Mouse (Mus musculus) spleen, adult 2 months (tissue): ENCODE data around the gene Tubd1. TPM values are rescaled to one million over a fixed set of nuclear protein-coding genes. Genes with fewer than 3 reads are reported as not detected.

Experiments used
- DNase-seq, 2 experiments: peaks; one replicate each; pipeline versions ENCODE4 v3.0.0 to v3.0.0-alpha.2; 2012 to 2021; ENCODE audit warnings: low spot score in 2 of 2, low read depth in 1 of 2
- H3K27ac ChIP-seq: fragments of 200-500 bp; 2 replicates; pipeline ENCODE4 v1.5.1; 2012; ENCODE audit warnings: low read length, inconsistent platforms; ENCODE audit not compliant: insufficient read depth
- H3K27me3 ChIP-seq: fragments of 200-500 bp; 2 replicates; pipeline ENCODE4 v1.6.1; 2012; ENCODE audit warnings: mild to moderate bottlenecking, moderate library complexity, low read length, inconsistent platforms; ENCODE audit not compliant: control insufficient read depth, insufficient read depth
- H3K36me3 ChIP-seq: fragments of 200-500 bp; 2 replicates; pipeline ENCODE4 v1.6.1; 2012; ENCODE audit warnings: mild to moderate bottlenecking, low read length, inconsistent platforms; ENCODE audit not compliant: control insufficient read depth, insufficient read depth
- H3K4me1 ChIP-seq: fragments of 200-500 bp; 2 replicates; pipeline ENCODE4 v1.6.1; 2011; ENCODE audit warnings: inconsistent platforms; ENCODE audit not compliant: control insufficient read depth, insufficient read depth, insufficient read length
- H3K4me3 ChIP-seq: fragments of 200-500 bp; 2 replicates; pipeline ENCODE4 v1.5.1; 2011; ENCODE audit warnings: mild to moderate bottlenecking, inconsistent platforms; ENCODE audit not compliant: insufficient read depth, insufficient read length; ENCODE audit errors: extremely low read depth
- CTCF ChIP-seq: fragments of 200-500 bp; IDR thresholded peaks from 2 replicates; pipeline ENCODE4 v1.5.1; 2011; ENCODE audit warnings: mild to moderate bottlenecking, inconsistent platforms; ENCODE audit not compliant: insufficient read depth, insufficient read length, insufficient replicate concordance; ENCODE audit errors: extremely low read depth
- POLR2A ChIP-seq: fragments of 200-500 bp; IDR thresholded peaks from 2 replicates; pipeline ENCODE4 v1.6.1; 2011; ENCODE audit warnings: low read depth, low read length, inconsistent platforms
- WGBS: fragments of 180-500 bp; shearing (Covaris S2); methylation state at CpG from one replicate; pipeline ENCODE4 v1.1.7; 2018; 5-methylcytosine and 5-hydroxymethylcytosine counted together
- polyA plus RNA-seq: library from polyadenylated mRNA; depleted of rRNA; stranded (reverse); fragments of >200 nt; gene quantifications from 2 replicates; pipeline ENCODE4 v1.2.3, GENCODE M21; 2012

The Tubd1 gene
- polyA plus RNA-seq, 1 experiment = 2.2 TPM

DNA sequence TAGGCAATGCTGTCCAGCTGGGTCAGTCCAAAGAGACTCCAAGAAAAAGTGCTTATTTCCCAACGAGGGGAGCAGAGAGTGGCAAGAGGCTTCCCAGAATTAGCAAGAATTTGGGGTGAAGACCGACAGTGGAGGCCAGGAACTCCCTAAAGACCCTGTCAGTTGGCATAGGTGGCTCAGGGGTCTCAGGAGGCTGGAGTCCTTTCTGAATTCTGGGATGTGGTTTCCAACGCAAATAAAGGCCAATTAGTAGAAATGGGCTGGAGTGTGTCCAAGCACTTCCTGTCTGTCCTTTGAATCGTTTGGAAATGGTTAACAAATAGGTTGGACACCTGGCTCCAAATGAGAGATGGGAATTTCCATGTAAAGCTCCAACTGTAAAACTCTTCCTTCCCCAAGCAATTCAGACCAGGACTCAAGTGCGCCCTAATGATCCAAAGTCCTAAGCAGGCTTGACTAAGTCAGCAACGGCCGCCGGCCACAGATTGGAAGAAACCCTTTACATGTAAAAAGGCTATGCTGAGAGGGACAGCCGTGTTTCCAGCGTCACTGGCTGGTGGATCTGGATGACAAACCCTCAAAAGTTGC, 35.0 kb downstream of the Tubd1 start:
- H3K27me3 ChIP-seq = no peaks in the 10 kb centered on the region
- peaks cover 43% of the 10 kb centered on the region for H3K4me1 ChIP-seq
- peak overlapping the region; percentile 93 for H3K27ac ChIP-seq
- WGBS = 73% methylated on average over 10 of the region's 10 CpGs
- no peak overlapping the region for H3K4me3 ChIP-seq
- no peaks in the 10 kb centered on the region for H3K36me3 ChIP-seq
- DNase-seq = no peak
- no peak for TF ChIP-seq CTCF
- TF ChIP-seq POLR2A = no peak

DNA sequence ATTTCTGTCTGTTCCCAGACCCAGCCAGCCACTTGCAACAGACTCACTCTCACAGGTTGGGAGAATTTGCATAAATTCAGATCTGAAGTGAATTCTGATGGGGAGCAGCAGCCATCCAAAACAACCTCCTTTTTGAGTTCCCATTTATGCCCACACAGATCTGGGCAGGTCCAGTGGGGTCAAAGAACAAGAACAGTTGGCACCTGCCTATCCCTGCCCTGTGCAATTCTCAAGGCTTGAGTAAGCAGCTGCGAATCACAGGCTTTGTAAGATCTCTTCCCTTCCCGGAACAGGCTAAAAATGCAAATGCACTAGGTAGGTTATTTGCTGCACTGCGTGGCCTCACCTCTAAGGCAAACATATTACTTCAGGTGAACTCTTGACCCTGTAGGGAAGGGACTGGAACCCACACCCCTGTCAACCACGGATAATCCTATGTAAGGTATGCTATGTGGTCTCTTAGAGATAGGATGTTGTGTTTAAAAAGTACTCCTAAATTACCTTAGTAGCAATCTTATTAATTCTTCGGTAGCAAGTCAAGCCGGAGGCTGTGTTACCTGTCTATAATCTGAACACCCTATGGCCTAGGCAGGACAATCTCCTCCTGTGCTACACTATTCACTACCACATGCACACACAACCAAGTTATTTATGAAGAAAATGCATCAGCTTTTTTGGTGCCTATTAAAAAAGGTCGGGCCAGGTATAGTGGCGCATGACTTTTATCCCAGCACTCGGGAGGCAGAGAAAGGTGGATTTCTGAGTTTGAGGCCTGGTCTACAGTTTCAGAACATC, 35.7 kb downstream of the Tubd1 start:
- no peak; the same call in 1 of the 2 replicates for TF ChIP-seq POLR2A
- no peak for TF ChIP-seq CTCF
- Histone ChIP-seq H3K36me3 (0 out of 2 replicates have a peak, but pooled peaks cover 2% of the 10 kb centered on the region), H3K4me1 (peaks cover 43% of the 10 kb centered on the region), H3K4me3 (0 out of 2 replicates have a peak overlapping the region, but pooled peaks have one; percentile 53), H3K27me3 (no peaks in the 10 kb centered on the region), H3K27ac (peak overlapping the region; percentile 93)
- WGBS = 44% methylated on average over 9 of the region's 9 CpGs
- DNase-seq = no peak

GRCm38 (mm10) chr11:86581250-86581753, 36.5 kb downstream of the Tubd1 start:
- 0 out of 2 replicates have a peak, but pooled peaks cover 2% of the 10 kb centered on the region for H3K36me3 ChIP-seq
- peak overlapping the region; percentile 93 for H3K27ac ChIP-seq
- peak overlapping the region; percentile 53 for H3K4me3 ChIP-seq
- no peaks in the 10 kb centered on the region for H3K27me3 ChIP-seq
- TF ChIP-seq POLR2A (peak; percentile 82), CTCF (no peak)
- under 1% methylated on average over 11 of the region's 11 CpGs for WGBS
- DNase-seq = peak; percentile 26 to 64
- peaks cover 40% of the 10 kb centered on the region for H3K4me1 ChIP-seq

DNA sequence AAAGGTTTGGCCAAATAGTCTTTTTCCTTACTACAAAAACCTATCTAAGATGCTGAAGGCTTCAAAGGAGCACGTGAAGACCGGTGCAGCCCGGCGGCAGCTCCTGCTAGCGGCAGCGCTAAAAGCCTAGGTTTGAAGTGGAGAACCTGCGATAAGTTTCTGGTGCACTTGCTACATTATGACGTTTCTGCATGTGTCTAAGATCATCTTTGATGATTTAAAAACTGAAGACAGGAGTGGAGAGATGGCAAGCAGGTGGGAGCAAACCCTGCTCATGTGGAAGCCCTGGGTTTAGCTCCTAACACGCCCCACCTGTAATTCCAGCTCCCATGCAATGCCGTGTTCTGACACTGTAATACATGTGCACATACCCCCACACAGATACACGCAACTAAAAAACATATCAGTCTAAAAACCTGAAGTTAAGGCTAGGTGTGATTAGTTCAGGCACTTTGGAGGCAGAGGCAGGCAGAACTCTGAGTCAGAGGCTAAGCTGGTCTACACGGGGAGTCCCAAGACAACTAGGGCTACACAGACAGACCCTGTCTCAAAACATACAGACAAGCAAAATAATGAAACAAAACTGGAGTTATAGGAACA, 37.3 kb downstream of the Tubd1 start:
- H3K36me3 ChIP-seq = 0 out of 2 replicates have a peak, but pooled peaks cover 2% of the 10 kb centered on the region
- peak overlapping the region; percentile 93 for H3K27ac ChIP-seq
- H3K27me3 ChIP-seq = no peaks in the 10 kb centered on the region
- no peak for DNase-seq
- TF ChIP-seq POLR2A = 0 out of 2 replicates have a peak, but pooled peaks have one; percentile 2
- TF ChIP-seq CTCF = no peak
- no peak overlapping the region for H3K4me3 ChIP-seq
- H3K4me1 ChIP-seq = peaks cover 34% of the 10 kb centered on the region
- 42% methylated on average over 12 of the region's 12 CpGs for WGBS

DNA sequence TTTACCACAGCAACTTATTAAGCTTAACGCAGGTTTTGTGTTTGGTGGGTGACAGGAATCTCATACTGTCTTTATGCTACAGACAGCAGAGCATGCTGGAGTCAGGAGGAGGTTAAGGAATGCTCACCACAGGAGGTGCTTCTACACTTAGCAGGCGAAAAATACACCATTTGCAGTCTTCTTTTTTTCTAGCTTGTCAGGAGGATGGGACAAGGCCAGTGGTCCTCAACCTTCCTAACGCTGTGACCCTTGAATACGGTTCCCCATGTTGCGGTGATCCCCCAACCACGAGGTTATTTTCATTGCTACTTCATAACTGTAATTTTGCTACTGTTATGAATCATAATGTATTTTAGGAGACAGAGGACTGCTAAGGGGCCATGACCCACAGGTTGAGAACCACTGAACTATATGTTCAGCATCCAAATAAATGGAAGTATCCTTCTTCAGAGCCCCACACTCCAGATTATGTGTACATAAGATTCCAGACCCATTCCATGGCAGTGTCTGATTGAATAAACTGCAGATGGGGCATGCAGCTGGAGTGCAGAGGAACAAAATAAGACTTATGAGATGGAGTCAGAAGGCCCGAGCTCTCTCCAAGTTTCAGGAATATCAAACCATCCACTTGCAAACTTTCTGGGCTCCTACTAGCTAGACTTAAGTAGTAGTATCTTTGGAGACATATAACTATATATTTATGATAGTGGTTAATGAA, 37.9 kb downstream of the Tubd1 start:
- DNase-seq = no peak
- TF ChIP-seq CTCF (no peak), POLR2A (no peak)
- Histone ChIP-seq H3K4me3 (no peak overlapping the region), H3K27me3 (no peaks in the 10 kb centered on the region), H3K4me1 (peaks cover 27% of the 10 kb centered on the region), H3K36me3 (0 out of 2 replicates have a peak, but pooled peaks cover 2% of the 10 kb centered on the region), H3K27ac (peak overlapping the region; percentile 93)
- WGBS = 72% methylated on average over 7 of the region's 7 CpGs

GRCm38 (mm10) chr11:86583313-86583825, 38.6 kb downstream of the Tubd1 start:
- WGBS = 80% methylated on average over 3 of the region's 3 CpGs
- Histone ChIP-seq H3K27me3 (no peaks in the 10 kb centered on the region), H3K4me3 (no peak overlapping the region), H3K36me3 (0 out of 2 replicates have a peak, but pooled peaks cover 2% of the 10 kb centered on the region), H3K4me1 (peaks cover 26% of the 10 kb centered on the region), H3K27ac (no peak overlapping the region)
- DNase-seq = no peak
- TF ChIP-seq CTCF (no peak), POLR2A (no peak)
